Mouse (Mus musculus) B cell, adult 67 days (primary cell): ENCODE measurements around the gene Mvb12a. TPM values are rescaled to one million over a fixed set of nuclear protein-coding genes. Genes with fewer than 3 reads are reported as not detected.

ENCODE experiments used
- total RNA-seq, 2 experiments: library from RNA; stranded (reverse); gene quantifications; 4 replicates each; pipeline ENCODE4 v1.2.4; 2023

The Mvb12a gene
- 10 to 100 TPM; 47.0 to 50.1 TPM for total RNA-seq

GRCm38 (mm10) chr8:71542632-71543343, at the start of gene Mvb12a:
Mvb12a (plus strand) TSS chr8:71542922.

DNA sequence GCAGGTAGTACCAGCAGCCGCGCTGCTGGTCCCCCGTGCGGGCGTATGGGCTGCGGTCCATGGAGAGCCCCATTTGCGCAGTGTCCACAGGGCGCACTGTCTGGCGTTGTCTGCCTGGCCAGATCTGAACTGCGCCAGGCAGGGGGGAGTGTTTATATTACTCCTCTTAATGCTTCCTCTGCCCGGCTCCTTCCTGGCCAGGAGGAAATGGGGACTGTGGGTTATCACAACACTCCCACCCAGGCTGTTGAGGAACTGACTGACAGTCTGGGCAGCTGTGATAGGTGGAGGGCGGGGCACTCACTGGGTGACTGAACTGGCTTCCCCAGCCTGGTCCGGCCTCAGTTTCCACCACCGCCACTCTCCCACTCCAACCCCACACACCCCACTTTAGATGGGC, 31.1 kb upstream of the Mvb12a start, which contains the start of gene Plvap:
TSS of gene Plvap (minus strand) at position 109 of the 400 bp plus-strand sequence.

GRCm38 (mm10) chr8:71525226-71526050, 17.3 kb upstream of the Mvb12a start, which contains the start of gene Ccdc194:
Ccdc194 (minus strand) TSS chr8:71525711.

DNA sequence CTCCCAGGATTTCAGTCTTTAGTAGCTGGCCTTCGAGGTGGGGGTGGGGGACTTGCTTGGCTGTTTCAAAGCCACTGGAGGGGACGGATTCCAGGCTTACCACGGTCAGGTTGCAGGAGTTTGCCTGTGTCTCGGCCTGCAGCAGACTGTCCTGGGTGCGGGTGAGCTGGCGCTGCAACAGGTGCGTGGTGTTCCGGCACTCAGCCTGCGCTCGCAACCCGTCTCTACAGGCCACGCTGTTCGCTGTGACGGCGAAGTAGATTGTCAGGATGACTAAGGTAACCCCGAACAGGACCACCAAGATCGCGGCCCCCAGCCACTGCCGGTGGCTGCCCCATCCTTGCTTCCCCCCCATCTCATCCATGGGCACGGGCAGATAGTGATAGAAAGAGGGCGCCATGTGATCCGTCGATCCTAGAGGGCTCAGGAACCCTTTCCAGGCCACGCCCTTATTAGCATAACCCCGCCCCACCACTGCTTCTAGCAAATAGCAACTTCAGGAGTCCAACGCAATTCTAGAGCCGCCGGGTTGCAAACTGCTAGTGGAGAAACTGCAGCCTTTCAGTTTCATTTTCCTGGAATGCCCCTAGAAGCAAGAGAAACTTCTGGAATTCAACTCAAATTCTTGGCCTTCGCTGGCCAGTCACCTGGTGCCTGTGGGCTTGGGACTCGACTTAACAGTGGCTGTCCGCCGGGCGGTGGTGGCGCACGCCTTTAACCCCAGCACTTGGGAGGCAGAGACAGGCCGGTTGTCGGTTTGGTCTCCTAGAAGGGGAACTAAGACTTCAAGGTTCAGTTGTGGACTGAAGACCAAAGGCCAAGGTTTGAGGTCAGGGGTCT, 5.5 kb upstream of the Mvb12a start, which contains the start of gene Bst2:
TSS of gene Bst2 (minus strand) at position 429 of the 840 bp plus-strand sequence.

DNA sequence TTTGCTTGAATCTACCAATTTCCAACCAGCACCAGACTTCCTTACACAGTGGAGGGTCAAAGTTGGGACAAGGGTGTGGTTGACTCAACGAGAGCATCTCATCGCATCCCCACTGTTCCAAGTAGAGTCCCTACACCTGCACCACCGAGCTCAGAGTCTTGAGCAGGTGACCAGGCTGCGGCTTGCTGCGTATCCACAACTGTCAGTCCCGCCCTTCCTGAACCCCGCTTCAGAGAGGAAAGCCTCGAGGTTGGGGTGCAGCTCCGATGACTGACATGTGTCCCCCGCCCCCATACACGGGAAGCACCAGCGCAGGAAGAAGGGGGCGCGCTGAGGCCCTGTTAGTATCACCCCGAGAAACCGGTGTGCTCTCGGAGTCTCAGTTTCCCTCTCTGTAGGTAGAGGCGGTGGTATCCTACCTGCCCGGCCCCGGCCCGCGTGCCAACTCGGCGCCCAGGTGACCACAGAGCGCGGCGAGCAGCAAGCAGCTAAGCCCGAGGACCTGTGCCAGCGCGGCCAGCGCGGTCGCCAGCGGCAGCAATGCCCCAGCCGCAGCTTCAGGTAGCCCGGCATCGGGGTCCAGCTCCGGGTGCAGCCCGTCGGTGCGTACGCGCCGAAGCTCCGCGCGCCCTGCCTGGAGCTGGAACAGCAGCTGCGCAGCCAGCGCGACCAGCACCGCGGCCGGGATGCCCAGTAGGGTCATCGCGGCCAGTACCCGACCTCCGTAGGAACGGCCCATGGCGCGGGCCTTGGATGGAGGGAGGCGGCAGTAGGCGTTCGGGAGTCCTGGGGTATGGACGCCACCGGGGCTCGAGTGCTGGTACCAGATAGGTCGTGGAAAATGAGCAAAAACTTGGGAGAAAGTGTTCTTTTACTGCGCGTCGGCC, 15.6 kb downstream of the Mvb12a start, which contains the start of gene Tmem221:
TSS of gene Tmem221 (minus strand) at position 801 of the 887 bp plus-strand sequence.

DNA sequence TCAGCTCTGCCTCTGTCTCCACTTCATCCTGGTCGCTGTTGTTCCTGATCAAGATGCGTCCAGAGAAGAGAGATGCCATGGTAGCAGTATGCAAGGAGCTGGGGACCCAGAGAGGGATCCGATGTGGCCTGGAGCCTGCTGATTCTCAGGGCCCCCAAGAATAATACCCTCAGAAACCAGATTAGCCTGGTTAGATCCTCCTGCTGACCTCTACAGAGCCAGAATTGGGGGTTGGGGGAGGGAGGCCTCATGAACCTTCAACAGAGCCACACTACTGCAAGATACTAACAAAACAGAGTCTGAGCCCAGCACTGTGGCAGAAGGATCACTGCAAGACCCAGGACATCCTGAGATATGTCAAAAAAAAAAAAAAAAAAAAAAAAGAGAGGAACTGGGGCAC, 23.8 kb downstream of the Mvb12a start, which contains the start of gene Nxnl1:
TSS of gene Nxnl1 (minus strand) at position 101 of the 400 bp plus-strand sequence.

DNA sequence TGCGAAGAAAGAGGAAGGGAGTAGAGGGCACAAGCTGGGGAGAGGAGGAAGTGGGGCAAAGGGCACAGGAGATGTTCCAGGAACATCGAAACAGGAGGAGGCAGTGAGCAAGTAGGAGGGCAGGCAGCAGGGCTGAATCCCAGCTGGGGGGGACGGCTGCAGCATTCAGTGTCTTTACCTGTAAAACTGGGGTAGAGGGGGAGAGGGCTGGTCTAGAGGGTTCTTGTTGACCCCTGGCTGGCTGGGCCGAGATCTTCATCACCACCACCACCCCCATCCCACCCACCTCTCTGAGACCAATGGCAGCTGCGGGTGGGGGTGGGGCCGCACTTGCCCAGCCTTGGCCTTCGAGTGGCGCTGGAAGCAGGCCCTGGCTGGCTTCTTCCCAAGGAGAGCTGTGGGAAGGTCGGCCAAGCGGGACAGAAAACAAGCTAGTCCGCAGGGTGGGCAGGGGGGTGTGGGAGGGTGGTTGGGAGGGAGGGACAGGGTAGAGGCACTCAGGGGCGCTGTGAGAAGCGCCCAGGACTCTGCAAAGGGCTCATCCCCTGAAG, 25.7 kb downstream of the Mvb12a start, which contains the start of gene Slc27a1:
TSS of gene Slc27a1 (plus strand) at position 496 of the 551 bp plus-strand sequence.

GRCm38 (mm10) chr8:71591471-71592373, 49.0 kb downstream of the Mvb12a start, which contains the start of gene Pgls:
Pgls (plus strand) TSS chr8:71592176.

DNA sequence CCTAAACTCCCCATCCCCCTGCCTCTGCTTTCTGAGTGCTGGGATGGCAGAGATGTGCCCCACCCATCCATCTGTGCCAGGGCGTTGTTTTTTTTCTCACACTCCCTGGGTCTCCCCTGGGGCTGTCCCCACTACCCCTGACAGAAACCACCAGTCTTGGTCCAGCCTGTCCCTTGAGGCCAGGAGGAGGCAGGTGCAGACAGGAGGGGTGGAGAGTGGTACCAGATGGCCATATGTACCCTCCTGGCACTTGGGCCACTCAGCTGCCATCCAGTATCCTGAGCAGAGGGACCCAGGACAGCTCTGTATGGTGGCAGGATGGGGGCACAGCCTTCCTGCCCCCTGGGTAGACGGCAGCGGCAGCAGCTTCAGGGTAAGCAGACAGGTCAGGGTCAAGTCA, 54.7 kb downstream of the Mvb12a start, which contains the start of gene Fam129c:
TSS of gene Fam129c (plus strand) at position 198 of the 400 bp plus-strand sequence.

Other genes starting within 250 kb of the Mvb12a start
- 100 to 1,000 TPM; 258 to 270 TPM for gene Use1, start 176.1 kb upstream of the Mvb12a start, total RNA-seq
- 10 to 100 TPM; 22.3 to 26.9 TPM for gene Ocel1, start 171.6 kb upstream of the Mvb12a start, total RNA-seq
- gene Nr2f6, start 161.0 kb upstream of the Mvb12a start, total RNA-seq, result 10 to 100 TPM; 15.1 to 18.0 TPM
- gene Ushbp1, start 147.1 kb upstream of the Mvb12a start, total RNA-seq, result not detected
- gene Babam1, start 146.1 kb upstream of the Mvb12a start, total RNA-seq, result 100 to 1,000 TPM in 1 of 2 experiments, 10 to 100 TPM in 1; 84.4 to 121 TPM
- gene Ankle1, start 136.9 kb upstream of the Mvb12a start, total RNA-seq, result 1 to 10 TPM in 1 of 2 experiments, not detected in 1; 1.5 TPM
- gene Abhd8, start 79.3 kb upstream of the Mvb12a start, total RNA-seq, result 10 to 100 TPM; 11.8 to 15.0 TPM
- 10 to 100 TPM; 32.9 to 38.4 TPM for gene Mrpl34, start 78.0 kb upstream of the Mvb12a start, total RNA-seq
- gene Dda1, start 73.7 kb upstream of the Mvb12a start, total RNA-seq, result 100 to 1,000 TPM; 113 to 125 TPM
- gene Ano8, start 57.0 kb upstream of the Mvb12a start, total RNA-seq, result 10 to 100 TPM; 13.9 to 14.8 TPM
- 10 to 100 TPM; 22.3 to 22.4 TPM for gene Gtpbp3, start 54.8 kb upstream of the Mvb12a start, total RNA-seq
- gene Plvap, start 31.2 kb upstream of the Mvb12a start, total RNA-seq, result under 1 TPM in 1 of 2 experiments, not detected in 1; 0.27 TPM
- not detected for gene Ccdc194, start 17.2 kb upstream of the Mvb12a start, total RNA-seq
- gene Bst2, start 5.5 kb upstream of the Mvb12a start, total RNA-seq, result 10 to 100 TPM; 24.4 to 37.1 TPM
- gene Tmem221, start 15.9 kb downstream of the Mvb12a start, total RNA-seq, result not detected
- gene Nxnl1, start 23.7 kb downstream of the Mvb12a start, total RNA-seq, result not detected
- gene Slc27a1, start 26.0 kb downstream of the Mvb12a start, total RNA-seq, result 10 to 100 TPM; 10.2 to 10.8 TPM
- gene Pgls, start 49.3 kb downstream of the Mvb12a start, total RNA-seq, result 100 to 1,000 TPM; 106 to 110 TPM
- gene Fam129c, start 54.7 kb downstream of the Mvb12a start, total RNA-seq, result 100 to 1,000 TPM; 128 to 172 TPM
- 100 to 1,000 TPM; 126 to 133 TPM for gene Colgalt1, start 68.1 kb downstream of the Mvb12a start, total RNA-seq
- 1 to 10 TPM in 1 of 2 experiments, under 1 TPM in 1; 0.12 to 1.9 TPM for gene Unc13a, start 128.8 kb downstream of the Mvb12a start, total RNA-seq
- gene Jak3, start 133.4 kb downstream of the Mvb12a start, total RNA-seq, result 10 to 100 TPM; 81.2 to 87.3 TPM
- 10 to 100 TPM; 31.2 to 43.9 TPM for gene Insl3, start 146.3 kb downstream of the Mvb12a start, total RNA-seq
- gene B3gnt3, start 158.9 kb downstream of the Mvb12a start, total RNA-seq, result under 1 TPM; 0.70 to 0.83 TPM
- gene Fcho1, start 182.8 kb downstream of the Mvb12a start, total RNA-seq, result 100 to 1,000 TPM; 204 to 208 TPM